Mouse (Mus musculus) layer of hippocampus, postnatal 36 days (tissue): Measurements from ENCODE around the gene AL607142.1. TPM values are rescaled to one million over a fixed set of nuclear protein-coding genes. Genes with fewer than 3 reads are reported as not detected.

Experiments used
- DNase-seq, 2 experiments: peaks; one replicate each; pipeline ENCODE4 v3.0.0; 2022
- total RNA-seq, 2 experiments: library from RNA; stranded (reverse); gene quantifications; 2 replicates each; pipeline ENCODE4 v1.2.3; 2021

AL607142.1 gene
- total RNA-seq, 2 experiments from 2014 or later, result not detected

DNA sequence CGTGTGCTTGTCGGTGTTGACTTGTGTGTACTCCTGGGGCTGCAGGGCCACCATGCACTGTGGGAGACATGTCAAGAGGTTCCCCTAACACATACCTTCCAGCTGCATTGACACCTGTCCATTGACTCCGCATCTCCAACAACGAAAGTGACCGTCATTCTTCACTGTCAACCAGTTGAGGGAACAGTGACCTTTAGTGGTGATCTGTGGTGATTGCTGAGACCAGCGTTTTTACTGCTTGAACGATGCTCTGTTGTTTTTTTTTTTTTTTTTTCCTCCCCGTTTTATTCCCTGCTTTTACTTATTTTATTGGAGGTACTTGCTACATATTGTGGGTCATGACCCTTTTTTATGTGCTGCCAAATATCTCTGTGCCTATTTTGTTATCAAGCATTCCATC lies 7.3 kb upstream of the AL607142.1 start:
- DNase-seq, result no peak

DNA sequence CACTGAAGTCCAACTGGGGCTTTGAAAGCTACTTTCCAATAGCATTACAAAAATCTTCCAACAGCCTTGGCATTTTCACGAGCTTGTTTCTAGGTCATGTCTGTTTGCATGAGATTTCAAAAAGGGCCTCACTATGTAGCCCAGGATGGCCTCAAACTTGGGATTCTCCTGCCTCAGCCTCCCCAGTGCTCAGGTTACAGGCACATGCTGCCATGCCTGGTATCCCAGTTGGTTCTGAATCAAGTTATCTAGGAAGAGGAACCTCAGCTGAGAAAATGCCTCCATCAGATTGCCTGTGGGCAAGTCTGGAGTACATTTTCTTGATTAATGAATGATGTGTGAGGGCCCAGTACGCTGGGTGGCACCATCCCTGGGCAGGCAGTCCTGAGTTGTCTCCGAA lies 6.6 kb upstream of the AL607142.1 start:
- DNase-seq, result no peak

DNA sequence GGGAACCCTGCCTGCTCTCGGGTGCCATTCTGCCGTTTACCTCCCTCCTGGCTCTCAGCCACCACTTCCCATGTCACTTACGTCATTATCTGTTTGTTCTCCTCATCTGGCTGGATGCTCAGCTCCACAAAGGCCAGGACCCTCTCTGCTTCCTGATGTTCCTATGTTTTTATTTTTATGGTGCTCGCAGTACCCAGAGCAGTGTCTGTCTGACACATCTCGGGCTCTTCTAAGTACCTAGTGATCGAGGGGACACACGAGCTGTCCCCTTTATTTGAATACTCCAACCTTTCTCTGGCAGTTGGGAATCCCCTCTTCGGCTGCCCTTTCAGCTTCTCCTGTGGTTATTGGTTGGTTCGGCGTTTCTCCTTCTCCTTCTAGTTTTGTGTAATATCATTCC lies 6.0 kb upstream of the AL607142.1 start:
- DNase-seq, result no peak

DNA sequence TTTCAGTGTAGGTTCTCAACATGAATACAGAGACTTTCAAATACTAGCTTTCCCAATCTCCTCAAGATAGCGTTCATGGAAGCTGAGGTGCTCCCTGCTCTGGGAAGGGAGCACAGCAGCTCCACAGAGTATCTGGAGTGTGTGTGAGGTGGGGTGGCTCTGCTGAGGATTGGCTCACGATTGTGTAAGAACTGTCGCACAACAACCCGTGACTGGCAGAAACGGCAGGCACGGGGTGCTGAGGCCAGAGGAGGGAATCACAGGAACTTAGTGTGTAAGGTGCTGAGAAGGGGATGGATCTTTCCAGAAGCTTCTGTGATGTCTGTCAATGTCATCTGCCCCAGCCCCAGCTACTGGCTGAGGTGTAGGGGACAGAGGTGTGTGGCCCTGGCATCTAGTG lies 3.1 kb upstream of the AL607142.1 start:
- no peak for DNase-seq

DNA sequence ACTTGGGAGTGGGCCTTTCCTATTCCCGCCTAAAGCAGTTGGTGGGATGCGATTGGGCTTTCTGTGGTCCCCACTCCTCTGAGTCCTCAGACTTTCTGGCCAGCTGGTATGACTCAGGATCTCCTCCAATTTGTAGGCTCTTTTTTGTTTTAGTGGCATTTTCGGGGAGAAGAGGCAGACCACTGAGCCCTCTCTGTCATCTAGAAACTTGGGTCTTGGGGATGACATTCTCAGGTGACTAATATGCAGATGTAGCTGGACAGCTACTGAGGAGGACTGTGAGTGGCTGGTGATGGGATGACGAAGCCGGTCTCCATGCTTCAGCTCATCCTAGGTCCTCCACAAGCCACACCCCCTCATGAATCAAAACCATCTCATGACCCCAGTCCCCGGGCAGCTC lies 2.6 kb upstream of the AL607142.1 start:
- no peak for DNase-seq

DNA sequence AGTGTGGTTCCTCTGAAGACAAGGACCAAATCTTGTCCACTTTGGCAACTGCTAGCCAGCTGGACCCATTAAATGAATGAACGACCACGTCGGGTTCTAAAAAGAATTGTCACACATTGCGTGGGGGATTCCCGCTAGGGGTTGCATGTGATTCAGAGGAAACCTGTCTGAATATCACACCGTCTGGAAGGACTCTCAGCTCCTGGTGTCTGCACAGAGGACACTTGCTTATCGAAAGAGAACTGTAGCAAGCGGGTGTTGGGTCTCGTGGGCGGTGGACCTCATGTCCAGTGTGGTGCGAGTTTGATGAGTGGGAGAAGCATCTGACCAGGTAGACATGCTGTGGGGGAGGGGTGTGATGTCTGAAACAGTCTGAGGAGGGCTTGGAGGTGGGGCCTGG lies 2.0 kb upstream of the AL607142.1 start:
- DNase-seq, result no peak

DNA sequence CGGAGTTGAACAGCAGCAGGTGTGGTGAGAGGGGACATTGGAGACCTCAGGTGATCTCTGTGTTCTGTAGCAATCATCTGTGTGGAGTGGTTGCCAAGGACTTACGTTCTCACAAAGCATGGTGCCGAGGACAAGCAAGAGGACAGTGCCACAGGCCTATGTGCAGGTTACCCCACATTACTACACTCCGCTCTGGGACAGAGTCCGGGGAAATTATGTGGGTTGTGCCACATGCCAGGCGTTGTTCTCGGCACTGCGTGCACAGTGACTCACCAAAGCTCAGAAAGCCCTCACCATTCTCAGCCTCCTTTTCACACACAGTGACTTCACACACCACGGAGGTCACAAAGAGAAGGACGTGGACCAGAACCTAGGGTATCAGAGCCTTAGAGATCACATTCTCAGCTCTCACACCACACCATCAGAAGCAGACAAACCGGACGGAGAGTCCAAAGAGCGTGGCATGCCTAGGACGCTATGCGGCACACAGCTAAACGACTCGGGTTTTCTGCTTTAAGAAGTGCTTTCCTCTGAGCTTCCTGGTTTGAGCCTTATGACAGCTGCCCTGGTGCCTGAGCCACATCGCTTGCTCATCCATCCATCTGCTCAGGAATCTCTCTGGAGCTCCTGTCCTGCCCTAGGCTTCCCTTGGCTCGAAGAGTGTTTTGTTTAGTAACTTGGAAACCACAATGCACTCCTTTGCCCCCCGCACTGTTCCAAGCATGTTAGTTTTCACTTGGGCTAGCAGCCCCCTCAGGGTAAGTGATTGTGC lies 1.3 kb upstream of the AL607142.1 start:
- DNase-seq, result no peak

DNA sequence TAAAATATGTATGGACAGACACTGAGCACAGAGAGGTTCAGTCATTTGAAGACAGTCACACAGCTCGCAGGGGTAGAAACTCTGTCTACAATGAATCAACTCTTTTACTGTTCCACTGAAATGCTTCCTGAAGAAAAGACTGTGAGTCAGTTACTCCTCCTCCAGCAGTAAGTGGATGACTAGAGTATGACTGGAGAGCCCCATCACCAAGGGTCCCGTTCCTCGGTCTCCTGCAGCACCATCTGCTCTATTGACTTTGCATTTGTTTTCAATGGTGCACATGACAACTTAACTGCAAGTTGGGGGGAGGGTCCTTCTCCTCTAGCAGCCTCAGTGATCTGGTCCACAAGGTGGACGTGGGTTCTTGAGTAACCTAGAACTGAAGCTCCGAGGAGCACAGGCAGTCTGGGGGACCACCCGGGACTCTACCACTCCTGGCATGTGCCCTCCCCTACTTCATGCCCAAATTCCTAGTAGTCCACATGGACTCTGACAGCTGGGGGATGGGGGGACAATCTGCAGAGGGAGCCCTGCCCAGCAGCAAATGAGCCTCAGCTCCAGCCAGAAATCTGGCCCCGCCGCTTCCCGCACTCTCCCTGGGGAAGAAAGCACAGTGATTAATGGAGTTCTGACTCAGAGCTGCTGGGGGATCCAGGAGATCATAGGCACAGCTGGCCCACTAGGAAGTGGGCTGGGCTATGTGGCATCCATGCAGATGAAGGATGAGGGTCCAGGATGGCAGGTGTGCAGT lies 2.2 kb downstream of the AL607142.1 start:
- no peak for DNase-seq

DNA sequence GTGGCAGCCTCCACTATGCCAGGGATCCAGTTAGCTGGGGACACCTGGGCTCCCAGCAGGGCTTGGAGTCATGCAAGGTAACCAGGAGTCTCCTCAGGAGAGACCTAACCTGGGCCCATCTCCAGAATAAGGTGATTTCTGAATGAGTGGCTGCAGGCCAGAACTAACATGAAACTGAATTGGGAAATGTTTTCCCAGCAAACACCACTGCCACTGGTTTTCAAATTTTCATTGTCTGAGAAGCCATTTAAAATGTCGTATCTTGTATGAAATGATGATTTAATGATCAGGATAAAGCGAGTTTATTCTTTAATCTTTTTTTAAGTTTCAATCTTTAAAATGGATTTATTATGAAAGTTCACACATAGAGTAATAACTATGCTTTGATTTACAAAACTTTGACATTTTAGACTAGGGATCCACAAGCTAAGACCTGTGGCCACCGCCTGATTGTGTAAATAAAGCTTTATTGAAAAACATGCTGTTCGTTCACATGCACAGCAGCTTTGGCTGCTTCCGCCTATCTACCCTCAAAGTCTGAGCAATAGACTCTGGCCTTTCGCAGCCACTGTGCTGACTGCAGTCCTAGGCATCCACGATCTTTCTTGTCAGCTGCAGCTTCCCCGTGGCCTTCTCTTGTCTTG lies 2.9 kb downstream of the AL607142.1 start:
- DNase-seq, result no peak

DNA sequence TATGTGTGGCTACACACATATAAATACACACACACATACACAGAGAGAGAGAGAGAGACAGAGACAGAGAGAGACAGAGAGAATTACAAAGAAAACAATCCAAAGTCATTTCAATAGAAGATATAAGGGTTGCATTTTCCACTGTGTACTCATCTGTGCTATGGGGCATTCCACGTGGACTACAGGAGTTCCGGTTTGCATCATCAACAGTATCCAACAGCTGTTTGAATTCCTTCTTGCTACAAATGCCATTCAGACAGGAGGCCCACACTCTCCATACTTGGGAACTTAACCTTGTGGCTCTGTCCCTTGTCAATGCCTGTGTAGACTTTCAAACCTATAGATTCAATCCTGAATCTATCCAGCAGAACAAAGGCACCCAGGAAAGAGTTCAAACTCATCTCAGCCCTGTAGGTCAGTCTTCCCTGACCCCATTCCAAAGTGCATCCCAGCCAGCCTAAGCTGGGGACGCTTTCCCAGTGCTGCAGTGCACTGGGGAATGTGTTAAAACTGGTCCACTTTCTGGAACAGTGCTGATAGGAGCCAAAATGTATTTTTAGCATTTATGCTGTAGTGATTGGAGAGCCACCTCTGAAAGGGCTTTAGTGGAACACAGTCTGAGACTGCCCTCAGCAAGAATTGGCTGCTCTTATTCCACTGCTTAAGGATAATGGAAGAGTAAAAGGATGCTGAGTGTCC lies 4.2 kb downstream of the AL607142.1 start:
- no peak for DNase-seq

DNA sequence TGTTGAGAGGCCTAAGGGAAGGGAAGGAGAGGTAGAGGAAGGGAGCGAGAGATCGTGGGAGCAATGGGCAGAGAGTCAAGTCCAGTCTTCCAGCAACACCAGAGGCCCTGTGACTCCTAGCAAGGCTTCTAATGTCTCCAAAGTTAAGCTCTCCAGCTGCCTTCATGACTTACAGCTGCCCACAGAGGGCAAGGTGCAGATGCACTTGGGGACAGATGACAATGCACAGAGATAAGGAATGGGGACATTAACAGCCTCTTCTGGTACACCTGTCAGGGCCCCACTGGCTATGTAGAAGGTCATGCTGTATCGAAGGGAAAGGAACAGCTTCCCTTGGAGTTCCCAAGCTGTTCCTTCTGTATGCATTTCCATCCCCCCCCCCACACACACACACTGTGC lies 4.8 kb downstream of the AL607142.1 start:
- DNase-seq, result no peak

DNA sequence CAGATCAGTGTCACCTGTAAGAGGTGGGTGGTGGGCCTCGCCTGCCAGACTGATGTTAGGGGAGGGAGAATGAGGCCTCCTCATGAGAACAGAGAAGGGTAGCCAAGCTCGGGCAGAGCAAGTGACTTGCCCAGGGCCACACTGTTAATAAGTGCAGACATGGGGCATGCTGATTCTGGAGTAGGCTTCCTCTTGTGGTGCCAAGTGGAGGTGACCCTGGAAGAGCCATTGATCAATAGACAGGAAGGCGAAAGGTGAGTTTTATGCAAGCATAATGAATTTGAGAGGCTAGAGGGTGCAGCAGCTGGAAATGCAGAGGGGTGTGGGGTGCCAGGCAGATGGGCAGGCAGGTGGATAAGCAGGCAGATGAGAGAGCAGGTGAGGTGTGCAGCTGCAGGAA lies 6.6 kb downstream of the AL607142.1 start:
- no peak for DNase-seq

DNA sequence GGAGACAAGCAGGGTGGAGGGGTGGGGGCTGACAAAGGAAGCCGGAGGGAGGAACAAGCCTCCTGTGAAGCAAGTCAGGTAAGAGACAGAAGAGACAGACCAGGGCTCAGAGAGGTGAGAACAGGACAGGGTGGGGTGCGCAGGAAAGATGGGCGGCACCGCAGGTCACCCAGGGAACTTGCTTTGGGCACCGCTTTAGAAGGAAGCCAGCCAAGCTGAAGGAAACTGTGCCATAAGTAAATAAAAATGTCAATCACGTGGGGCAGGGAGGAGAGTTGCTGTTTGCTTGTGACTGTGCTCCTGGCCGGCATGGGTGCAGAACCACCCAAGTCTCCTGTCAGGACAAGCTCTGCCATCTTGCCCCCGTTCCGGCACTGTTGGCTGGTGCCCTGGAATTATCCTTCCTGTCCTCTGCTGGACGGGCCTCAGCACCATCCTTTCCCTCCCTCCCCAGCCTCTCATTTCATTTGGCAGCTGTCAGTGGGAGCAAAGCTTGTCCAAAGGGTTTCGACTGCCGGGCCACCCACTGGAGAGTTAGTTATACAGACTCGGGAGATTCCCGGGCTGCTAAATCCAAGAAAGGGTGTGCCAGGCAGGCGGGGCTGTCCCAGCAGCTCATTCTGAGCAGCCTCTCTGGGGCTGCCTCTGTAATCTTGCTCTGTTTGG lies 7.2 kb downstream of the AL607142.1 start:
- no peak for DNase-seq

DNA sequence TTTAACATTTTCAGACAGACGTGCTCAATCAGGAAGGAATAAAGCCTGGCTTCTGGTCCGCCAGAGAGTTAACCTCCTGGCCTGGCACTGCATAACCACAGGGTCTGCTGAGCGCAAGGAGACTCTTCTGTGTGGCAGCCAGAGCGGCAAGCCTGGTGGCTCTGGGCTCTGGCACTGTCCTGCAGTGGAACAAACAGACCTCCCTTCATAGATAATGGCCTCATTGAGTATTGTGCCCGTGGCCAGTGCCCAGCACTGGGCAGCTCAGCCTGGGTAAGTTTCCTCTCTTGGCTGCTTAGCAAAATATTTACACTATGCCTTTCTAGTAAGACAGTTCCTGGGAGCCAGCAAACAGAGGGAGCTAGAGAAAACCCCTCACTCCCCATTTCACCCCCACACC lies 9.3 kb downstream of the AL607142.1 start:
- peak; percentile 54 to 66 for DNase-seq

DNA sequence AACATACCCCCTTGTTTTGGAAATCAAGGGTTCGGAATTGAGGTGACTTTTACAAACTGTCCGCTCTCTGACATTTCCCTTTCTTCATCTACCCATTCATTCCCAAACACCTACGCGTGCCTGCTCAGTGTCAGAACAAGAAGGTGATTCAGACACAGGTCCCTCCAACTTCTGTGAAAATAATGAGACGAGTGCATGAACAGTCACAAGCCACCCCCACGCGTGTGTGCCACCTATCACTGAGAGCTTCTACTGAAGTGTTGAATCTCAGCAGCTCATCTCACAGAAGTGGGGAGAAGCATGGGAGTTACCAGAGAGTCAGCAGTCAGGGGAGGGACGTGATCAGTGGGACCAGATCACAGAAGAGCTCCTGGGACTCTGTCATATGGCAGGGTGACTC lies 12.5 kb downstream of the AL607142.1 start:
- no peak for DNase-seq

DNA sequence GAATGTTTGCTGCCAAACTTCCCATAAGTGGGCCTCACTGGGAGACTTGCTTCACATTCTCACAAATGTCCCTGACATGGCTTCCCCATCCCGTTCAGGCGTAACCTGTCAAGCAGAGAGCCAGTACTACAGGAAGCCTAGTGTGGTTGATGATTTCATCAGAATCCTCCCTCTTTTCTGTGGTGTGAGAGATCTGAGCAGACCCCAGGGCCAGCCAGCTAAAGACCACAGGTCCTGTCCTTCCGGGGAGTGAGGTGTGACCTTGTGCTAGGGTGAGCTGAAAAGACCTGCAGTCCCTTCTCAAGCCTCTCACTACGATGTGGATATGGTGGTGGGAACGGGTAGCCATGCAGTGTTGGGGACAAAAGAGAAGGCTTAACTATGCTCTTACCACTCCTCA lies 17.7 kb downstream of the AL607142.1 start:
- no peak for DNase-seq

DNA sequence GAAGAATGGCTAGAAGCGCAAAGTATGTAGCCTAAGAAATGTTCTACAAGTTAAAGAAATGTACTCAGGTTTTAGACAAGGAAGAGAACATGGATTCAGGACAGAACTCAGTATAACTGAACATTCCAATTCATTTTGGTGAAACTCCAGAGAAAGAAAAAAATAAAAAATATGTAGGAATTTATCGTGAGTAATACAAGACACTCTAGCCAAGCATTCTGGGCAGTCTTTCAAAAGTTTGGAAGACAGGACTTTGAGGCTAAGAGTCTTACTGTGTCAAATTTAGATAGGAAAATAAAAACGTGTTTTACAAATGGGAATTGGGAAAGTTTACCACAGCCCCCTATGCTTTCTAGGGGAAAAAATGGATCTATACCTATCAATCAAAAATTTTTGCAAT lies 18.9 kb downstream of the AL607142.1 start:
- no peak for DNase-seq

DNA sequence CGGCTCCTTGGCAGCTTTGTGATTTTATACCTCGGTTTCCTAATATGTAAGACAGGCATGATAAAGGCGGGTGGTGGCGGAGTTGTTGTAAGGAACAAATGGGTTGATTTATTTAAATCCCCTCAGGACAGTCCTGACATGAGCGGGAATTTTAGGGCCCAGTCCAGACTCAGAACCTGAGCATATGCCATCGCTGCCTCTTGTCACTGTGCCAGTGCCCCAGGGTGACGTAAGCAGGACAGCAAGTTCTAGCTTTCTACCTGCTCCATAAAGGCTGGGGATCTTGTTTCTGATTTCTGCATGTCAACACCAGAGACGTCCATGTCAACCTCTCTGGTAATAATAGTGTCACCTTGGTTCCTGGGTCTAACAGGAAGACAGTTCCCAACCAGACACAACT lies 24.7 kb downstream of the AL607142.1 start:
- no peak for DNase-seq

DNA sequence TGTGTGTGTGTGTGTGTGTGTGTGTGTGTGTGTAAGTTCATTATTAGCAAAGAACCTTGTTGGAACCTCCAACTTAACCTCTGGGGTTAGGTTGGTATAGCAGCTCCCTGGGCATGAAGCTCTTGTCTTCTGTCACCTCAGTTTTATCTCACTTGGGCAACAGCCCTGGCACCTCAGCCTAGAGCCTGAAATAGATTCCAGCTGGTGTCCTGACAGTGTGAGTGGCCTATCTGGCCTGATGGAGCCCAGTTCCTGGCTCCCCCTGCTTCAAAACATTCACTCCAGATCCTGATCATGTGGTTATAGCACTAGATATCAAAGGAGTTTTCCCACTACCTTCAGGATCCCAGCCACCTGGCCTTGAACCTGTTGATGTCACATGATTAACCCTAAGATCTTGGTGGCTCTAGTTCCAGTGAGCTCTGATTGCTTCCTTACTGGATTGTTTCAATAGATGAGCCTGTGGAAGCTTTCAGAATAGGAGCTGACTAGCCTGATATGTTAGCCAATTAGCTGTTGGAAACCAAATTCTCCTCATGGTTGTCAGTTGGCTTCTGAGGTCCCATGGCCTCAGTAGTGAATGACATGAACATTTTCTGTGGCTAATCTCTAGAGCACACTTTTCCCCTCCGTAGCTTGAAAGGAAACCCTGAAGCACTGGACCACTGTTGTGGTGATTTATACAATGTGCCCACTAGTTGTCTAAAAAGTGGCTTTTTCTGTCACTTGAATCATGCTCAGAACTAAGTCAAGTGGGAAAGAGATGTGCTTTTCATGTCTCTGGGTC lies 27.4 kb downstream of the AL607142.1 start:
- no peak for DNase-seq

DNA sequence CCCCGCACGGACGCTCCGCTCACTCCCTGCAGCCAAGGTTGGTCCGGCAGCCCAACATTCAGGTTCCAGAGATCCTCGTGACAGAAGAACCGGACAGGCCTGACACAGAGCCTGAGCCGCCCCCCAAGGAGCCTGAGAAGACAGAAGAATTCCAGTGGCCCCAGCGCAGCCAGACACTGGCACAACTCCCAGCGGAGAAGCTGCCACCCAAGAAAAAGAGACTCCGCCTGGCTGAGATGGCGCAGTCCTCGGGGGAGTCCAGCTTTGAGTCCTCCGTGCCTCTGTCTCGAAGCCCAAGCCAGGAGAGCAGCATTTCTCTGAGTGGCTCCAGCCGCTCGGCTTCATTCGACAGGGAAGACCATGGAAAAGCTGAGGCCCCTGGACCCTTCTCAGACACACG lies 32.1 kb downstream of the AL607142.1 start:
- DNase-seq, result no peak

DNA sequence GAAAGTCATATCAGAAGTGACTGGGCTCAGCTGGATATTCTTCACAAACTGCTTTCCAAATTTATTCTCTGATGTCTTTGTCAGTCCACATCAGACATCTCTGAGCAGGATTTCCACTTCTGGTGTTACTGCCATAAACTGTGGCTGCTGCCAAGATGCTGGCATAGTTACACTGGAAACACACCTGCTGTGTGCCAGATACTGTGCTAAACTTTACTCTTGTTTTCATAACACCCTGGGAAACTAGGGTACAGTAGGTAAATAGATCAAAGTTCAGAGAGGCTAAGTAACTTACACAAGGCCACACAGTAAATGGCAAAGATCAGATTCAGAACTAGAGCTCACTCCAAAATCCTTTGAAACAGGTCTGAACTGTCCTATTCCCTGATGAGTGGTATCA lies 36.4 kb downstream of the AL607142.1 start:
- DNase-seq, result no peak

DNA sequence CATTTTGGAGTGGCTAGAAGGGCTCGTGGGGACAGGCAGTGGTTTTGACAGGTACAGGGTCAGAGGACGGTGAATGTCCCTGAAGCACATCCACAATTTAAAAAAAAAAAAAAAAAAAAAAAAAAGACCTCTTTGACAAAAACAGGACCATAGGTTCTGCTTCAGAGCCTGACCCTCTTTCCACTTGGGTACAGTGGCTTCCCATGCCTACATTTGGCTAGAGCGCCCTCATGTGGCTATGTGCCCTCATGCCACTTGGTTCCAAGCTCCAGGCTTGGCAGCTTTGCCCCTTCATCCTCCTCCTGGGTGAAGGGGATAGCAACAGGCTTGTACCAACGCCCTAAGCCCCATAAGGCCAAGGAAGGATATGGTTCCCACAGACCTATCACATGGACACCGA lies 39.8 kb downstream of the AL607142.1 start:
- peak; percentile 62 to 73 for DNase-seq
